Mouse (Mus musculus): ENCODE data around the gene Pcnx2.

The Pcnx2 gene

DNA sequence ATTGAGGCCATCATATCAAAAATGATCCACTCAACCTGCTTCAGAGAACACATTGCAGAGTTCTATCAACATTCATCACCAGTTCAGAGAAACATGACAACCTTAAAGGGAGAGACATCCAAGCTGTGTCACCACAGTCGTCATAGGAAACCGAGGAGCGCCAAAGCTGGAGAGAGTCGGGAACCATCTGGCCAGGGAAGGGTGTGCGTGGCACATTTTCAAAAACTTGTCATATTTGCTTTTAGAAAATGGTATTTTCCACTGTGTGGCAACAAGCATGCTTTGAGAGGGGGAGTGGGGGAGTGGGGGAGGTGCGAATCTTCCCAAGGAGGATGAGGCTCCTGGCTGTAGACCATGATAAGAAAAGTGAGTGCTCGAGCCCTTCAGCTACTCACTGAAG is 78.3 kb downstream of the Pcnx2 start:
- no peak for DNase-seq (ENCODE audit: low spot score)

- no peak for DNase-seq (ENCODE audit: low spot score)
These were observed 79.3 kb downstream of the Pcnx2 start for GRCm38 (mm10) chr8:125818796-125819195.

DNA sequence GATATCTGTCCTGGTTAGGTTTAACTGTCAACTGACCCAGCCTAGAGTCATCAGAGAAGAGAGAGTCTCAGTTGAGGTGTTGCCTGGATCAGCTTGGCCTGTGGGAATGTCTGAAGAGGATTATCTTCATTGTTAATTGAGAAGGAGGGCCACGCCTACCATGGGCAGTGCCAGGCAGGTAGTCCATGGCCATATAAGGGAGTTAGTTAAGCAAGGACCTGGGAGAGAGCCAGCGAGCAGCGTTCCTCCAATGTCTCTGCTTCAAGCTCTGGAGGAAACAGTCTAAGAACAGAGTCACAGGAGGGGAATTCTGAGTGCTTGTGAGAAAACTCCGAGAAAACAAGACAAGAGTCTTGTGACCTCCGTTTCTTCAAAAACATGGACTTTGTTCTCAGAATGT is 81.4 kb downstream of the Pcnx2 start:
- DNase-seq (ENCODE audit: low spot score): no peak

DNA sequence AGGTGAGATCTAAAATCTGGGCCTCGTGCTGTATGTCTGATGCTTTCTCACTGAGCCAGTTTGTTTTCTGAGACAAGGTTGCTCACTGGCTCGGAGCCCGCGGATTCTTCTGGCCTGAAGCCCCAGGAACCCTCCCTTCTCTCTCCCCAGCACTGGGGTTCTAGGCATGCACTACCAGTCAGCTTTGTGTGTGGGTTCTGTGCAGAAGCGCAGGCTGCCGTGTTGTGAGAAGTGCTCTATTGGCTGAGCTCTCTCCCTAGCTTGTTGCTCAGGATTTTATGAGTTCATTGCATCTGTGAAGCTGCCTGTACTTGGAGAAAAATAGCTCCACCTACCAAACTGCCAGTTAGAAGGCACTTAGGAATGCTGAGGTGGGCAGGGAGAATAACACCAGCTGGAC is 89.3 kb downstream of the Pcnx2 start:
- DNase-seq (ENCODE audit: low spot score): no peak

GRCm38 (mm10) chr8:125807905-125808310 is 90.2 kb downstream of the Pcnx2 start:
- no peak for DNase-seq (ENCODE audit: low spot score)

DNA sequence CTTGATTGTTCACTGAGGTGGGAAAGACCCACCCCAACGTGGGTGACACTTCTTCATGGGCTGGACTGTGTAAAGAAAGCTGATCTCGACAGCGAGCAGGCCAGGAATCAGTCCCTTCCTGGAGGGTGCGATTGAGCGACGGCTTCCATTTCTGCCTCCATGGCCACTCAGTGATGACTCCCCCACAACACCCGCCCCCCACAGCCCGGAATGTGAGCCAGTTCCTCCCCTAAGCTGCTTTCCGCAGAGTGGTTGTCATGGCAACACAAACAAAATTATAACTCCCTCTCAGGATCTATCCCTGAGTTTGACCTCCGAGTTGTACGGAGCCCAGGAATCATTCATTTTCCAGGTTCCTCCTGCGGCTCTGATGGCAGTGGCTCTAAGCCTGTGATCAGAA is 91.7 kb downstream of the Pcnx2 start:
- DNase-seq (ENCODE audit: low spot score): no peak

GRCm38 (mm10) chr8:125796970-125797369 is 101.1 kb downstream of the Pcnx2 start:
- DNase-seq (ENCODE audit: low spot score): no peak

DNA sequence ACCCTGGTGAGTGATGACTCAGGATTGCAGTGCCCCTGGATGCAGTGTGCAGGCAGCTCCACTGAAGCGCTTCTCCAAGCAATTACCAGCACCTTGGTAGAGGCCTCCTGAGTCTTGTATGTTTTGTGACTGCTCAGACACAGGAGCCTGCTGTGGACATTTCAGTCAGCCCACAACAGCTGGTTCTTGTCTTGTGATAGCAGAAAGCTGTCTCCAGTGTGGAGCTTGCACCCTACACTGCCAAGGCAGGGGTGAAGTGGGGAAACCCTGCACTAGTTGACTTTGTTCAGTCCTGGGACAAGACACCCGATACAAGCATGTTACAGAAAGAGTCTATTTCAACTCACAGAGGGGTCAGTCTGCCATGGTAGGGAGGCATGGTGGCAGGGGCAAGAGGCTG is 102.8 kb downstream of the Pcnx2 start:
- no peak for DNase-seq (ENCODE audit: low spot score)

- no peak for DNase-seq (ENCODE audit: low spot score)
These were observed 105.2 kb downstream of the Pcnx2 start for GRCm38 (mm10) chr8:125792816-125793455.

DNA sequence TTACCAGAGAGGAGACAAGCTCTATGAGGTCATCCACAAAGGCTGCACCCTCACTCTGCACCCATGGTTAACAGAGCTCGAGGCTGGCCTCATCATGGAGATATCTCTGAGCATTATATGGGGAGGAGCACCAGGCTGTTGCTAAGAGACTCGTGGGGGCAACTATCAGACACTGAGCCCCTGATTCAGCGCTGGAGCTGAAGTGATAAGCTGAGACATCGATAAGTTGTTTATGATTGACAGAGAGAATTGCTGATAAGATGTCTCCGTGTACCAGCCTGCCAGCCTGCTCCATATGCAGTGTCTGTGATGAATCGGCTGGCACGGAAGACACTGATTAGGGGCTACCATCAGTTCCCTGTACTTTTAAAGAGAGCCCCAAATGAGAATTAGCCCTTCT is 111.2 kb downstream of the Pcnx2 start:
- no peak for DNase-seq (ENCODE audit: low spot score)

- DNase-seq (ENCODE audit: low spot score): no peak
These were observed 116.0 kb downstream of the Pcnx2 start for GRCm38 (mm10) chr8:125782161-125782560.

DNA sequence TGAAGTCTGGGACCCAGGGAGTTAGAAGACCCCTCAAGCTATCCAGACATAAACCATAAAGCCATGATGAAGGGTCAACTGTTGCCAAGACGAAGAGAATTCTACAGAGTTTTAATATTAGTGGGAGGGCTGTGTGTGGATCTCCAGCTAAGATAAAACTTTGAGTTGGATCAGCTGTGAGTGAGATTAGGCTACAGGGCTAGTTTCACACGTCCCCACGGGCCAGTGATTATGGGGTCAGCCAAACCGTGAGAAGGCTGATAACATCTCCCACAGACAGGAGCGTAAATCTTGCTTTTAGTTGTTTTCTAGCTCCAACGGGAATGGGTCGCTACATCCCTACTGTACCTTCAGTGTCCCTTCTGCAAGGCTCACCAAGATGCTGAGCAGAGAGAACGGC is 118.5 kb downstream of the Pcnx2 start:
- no peak for DNase-seq (ENCODE audit: low spot score)

DNA sequence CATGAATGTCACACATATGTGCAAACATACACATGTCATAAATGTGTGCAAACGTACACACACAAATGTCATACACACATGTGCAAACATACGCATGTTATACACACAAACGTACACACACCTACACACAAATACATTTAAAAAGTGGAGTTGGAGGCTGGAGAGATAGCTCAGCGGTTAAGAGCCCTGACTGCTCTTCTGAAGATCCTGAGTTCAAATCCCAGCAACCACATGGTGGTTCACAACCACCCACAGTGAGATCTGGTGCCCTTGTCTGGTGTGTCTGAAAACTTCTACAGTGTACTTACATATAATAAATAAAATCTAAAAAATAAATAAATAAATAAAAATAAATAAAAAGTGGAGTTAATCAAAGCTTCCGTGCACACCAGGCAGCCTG is 119.2 kb downstream of the Pcnx2 start:
- no peak for DNase-seq (ENCODE audit: low spot score)

DNA sequence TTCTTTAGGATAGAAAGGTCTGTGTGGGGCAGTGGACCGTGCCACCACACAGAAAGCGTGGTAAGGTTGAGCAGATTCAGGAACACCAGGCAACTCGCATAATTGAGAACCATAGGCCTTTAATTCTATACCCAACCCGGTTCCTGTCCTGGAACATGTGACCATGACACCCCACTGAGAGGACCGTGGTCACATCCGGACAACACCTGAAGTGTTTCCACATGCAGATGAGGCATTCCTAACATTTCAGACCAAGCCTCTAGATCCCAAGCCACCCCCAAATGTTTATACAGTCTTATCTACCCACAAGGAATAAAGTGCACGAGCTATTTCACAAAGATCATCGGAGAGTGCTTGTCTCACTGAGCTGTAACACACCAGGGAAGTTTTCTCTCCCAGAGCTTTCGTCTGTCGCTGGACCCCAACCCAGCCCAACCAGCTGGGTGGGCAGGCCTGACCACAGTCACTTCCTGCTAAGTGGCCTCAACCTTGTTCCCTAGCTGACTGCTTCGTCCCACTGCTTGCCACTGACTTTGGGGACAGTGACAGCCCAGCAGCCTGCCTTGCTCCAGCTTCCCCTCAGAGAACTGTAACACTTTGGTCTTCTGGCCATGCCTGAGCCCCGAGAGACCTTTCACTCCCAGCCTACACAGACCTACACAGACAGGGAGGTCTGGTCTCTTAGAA is 120.5 kb downstream of the Pcnx2 start:
- no peak for DNase-seq (ENCODE audit: low spot score)

- DNase-seq (ENCODE audit: low spot score): no peak
These were observed 121.3 kb downstream of the Pcnx2 start for GRCm38 (mm10) chr8:125776800-125777199.

GRCm38 (mm10) chr8:125776314-125776713 is 121.8 kb downstream of the Pcnx2 start:
- no peak for DNase-seq (ENCODE audit: low spot score)

DNA sequence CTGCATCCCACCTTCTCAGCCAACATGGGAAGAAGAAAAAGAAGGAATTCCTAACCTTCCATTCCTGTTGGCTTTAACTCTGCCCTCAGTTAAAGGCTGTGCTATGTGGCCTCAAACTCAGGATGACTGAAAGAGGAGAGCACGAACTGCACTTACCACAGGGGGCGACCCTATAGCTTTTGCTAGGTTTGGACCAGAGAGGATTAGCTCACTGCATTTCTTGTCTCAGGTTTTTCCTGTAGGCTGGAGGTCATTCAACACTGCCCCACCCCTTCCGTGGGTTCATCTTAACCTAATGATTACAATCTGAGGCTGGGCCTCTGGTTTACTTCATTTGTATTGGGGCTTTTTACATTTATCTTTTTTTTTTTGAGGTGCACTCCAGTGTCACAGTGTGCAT is 123.1 kb downstream of the Pcnx2 start:
- DNase-seq (ENCODE audit: low spot score): no peak

- DNase-seq (ENCODE audit: low spot score): no peak
These were observed 124.8 kb downstream of the Pcnx2 start for GRCm38 (mm10) chr8:125773281-125773803.

DNA sequence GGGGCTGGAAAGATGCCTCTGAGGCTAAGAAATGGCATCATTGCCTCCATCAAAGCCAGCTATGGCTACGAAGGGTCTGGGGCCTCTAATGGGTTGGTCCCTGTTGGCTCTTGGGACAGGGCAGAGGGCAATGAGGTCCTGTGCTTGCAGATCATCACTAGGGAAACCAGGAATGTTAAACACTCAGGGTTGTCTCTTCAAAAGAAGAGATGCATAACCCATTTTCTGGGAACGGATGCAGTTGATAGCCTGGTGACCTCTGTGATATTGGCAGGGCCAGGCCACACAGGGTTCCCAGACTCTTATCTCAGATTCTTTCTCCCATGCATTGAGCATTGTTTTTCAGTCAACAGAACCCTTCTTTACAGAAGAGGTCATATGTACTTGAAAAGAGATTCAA is 125.8 kb downstream of the Pcnx2 start:
- no peak for DNase-seq (ENCODE audit: low spot score)

GRCm38 (mm10) chr8:125768079-125768478 is 130.0 kb downstream of the Pcnx2 start:
- no peak for DNase-seq (ENCODE audit: low spot score)

DNA sequence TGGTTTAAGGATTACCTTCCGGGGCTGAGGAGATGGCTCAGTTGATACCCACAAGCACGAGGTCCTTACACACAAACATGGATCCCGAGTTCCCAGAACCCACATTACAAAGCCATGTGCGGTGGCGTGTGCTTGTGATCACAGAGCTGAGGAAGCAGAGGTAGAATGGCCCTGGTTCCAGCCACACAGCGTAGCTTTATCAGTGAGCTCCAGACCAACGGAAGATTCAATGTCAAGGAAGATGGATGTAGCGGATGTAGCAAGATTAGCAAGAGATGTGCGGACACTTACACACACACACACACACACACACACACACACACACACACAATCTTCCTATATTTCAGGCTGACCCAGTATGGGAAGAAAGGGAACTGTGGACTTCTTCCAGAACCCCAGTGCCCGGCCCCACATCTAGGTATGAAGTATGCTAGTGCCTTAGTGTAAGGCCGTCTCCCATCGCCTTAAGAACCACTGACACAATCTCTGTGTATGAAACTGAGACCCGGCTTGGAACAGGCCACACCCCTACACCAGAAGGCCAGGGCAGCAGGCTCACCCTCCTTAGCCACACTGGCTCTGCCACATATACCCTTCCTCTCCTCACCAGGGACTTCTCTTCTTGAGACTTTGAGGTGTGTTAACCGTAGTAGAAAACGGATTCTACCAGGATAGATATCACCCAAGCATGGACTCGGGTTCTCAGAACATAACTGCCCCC is 134.9 kb downstream of the Pcnx2 start:
- no peak for DNase-seq (ENCODE audit: low spot score)

DNA sequence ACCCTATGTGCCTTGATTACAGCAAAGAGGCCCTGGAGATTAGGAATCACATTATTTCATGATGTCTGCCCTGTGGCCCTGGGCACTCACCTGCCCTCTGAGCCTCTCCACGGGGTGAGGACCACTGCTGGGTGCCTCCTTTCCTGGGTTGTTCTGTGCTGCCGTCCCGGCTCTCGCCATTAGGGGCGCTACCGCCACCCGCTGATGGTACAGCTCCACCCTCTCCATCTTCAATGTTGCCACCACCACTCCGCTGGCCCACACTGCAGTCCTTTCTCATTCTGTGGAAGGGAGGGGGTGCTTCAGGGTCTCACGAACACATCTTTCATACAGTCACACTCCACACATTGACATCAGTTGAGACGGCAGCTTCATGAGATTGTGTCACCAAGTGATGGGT is 139.1 kb downstream of the Pcnx2 start:
- peak; percentile 29 for DNase-seq (ENCODE audit: low spot score)

GRCm38 (mm10) chr8:125757106-125757496 is 141.0 kb downstream of the Pcnx2 start:
- DNase-seq (ENCODE audit: low spot score): no peak

Measured in retina, embryonic 14.5 days (tissue).